Mouse (Mus musculus) layer of hippocampus, postnatal 36 days (tissue): ENCODE data around the gene Dmc1. TPM values are rescaled to one million over a fixed set of nuclear protein-coding genes. Genes with fewer than 3 reads are reported as not detected.

Experiments
- DNase-seq, 2 experiments: peaks; one replicate each; pipeline ENCODE4 v3.0.0; 2022
- total RNA-seq, 2 experiments: library from RNA; stranded (reverse); gene quantifications; 2 replicates each; pipeline ENCODE4 v1.2.3; 2021

The Dmc1 gene
- total RNA-seq, 2 experiments from 2014 or later: 1.1 to 2.2 TPM

GRCm38 (mm10) chr15:79559649-79560048, 45.3 kb downstream of the Dmc1 start:
- no peak for DNase-seq

- no peak for DNase-seq
Observed at GRCm38 (mm10) chr15:79552566-79552965, 52.3 kb downstream of the Dmc1 start.

GRCm38 (mm10) chr15:79548226-79548625, 56.7 kb downstream of the Dmc1 start:
- no peak for DNase-seq

GRCm38 (mm10) chr15:79547289-79547820, 57.6 kb downstream of the Dmc1 start:
- no peak for DNase-seq

- DNase-seq: peak; percentile 99
Observed at GRCm38 (mm10) chr15:79546410-79547288, 58.3 kb downstream of the Dmc1 start, which contains the start of gene Ddx17. TSS of gene Ddx17 (minus strand) at chr15:79546741.

- DNase-seq: no peak
Observed at GRCm38 (mm10) chr15:79545921-79546399, 58.9 kb downstream of the Dmc1 start.

- no peak for DNase-seq
Observed at GRCm38 (mm10) chr15:79545496-79545895, 59.4 kb downstream of the Dmc1 start.

GRCm38 (mm10) chr15:79543968-79544367, 60.9 kb downstream of the Dmc1 start:
- DNase-seq: no peak

- no peak for DNase-seq
Observed at GRCm38 (mm10) chr15:79533796-79534195, 71.1 kb downstream of the Dmc1 start.

GRCm38 (mm10) chr15:79529935-79530334, 75.0 kb downstream of the Dmc1 start:
- DNase-seq: no peak

GRCm38 (mm10) chr15:79527991-79528639, 76.8 kb downstream of the Dmc1 start:
- DNase-seq: no peak

- no peak for DNase-seq
Observed at GRCm38 (mm10) chr15:79527192-79527591, 77.7 kb downstream of the Dmc1 start.

- DNase-seq: no peak
Observed at GRCm38 (mm10) chr15:79525979-79526768, 78.7 kb downstream of the Dmc1 start.

- DNase-seq: no peak
Observed at GRCm38 (mm10) chr15:79525564-79525963, 79.3 kb downstream of the Dmc1 start.

GRCm38 (mm10) chr15:79519400-79520220, 85.3 kb downstream of the Dmc1 start:
- no peak for DNase-seq

- DNase-seq: no peak
Observed at GRCm38 (mm10) chr15:79518571-79518970, 86.3 kb downstream of the Dmc1 start.

GRCm38 (mm10) chr15:79517710-79518109, 87.2 kb downstream of the Dmc1 start:
- DNase-seq: no peak

- DNase-seq: no peak
Observed at GRCm38 (mm10) chr15:79516171-79517096, 88.5 kb downstream of the Dmc1 start, which contains the start of gene Kdelr3. TSS of gene Kdelr3 (plus strand) at chr15:79516411.

- DNase-seq: no peak
Observed at GRCm38 (mm10) chr15:79513940-79514339, 91.0 kb downstream of the Dmc1 start.
